Mouse (Mus musculus) forebrain, embryonic 15.5 days (tissue): Measurements from ENCODE around the gene Svop. TPM values are rescaled to one million over a fixed set of nuclear protein-coding genes. Genes with fewer than 3 reads are reported as not detected.

Experiments used
- ATAC-seq: fragments of 200-750 bp; cut with Nextera tagmentation; replicated peaks from 2 replicates; pipeline ENCODE4 v1.8.0; 2017; ENCODE audit warnings: mild to moderate bottlenecking, moderate TSS enrichment, moderate library complexity
- H3K27ac ChIP-seq: fragments of 300-500 bp; sonication (generic); replicated peaks from 2 replicates; pipeline ENCODE4 v1.5.1; 2015; ENCODE audit warnings: mild to moderate bottlenecking, inconsistent platforms
- H3K27me3 ChIP-seq: fragments of 300-500 bp; sonication (generic); 2 replicates; pipeline ENCODE4 v1.6.1; 2015; ENCODE audit warnings: inconsistent platforms
- H3K36me3 ChIP-seq: fragments of 300-500 bp; sonication (generic); 2 replicates; pipeline ENCODE4 v1.6.1; 2015; ENCODE audit warnings: mild to moderate bottlenecking, inconsistent platforms
- H3K4me1 ChIP-seq: fragments of 300-500 bp; sonication (generic); 2 replicates; pipeline ENCODE4 v1.6.1; 2015; ENCODE audit warnings: inconsistent platforms
- H3K4me2 ChIP-seq: fragments of 300-500 bp; sonication (generic); replicated peaks from 2 replicates; pipeline ENCODE4 v1.6.1; 2015; ENCODE audit warnings: mild to moderate bottlenecking, inconsistent platforms
- H3K4me3 ChIP-seq: fragments of 300-500 bp; sonication (generic); 2 replicates; pipeline ENCODE4 v1.5.1; 2015; ENCODE audit warnings: mild to moderate bottlenecking, inconsistent platforms
- H3K9ac ChIP-seq: fragments of 300-500 bp; sonication (generic); replicated peaks from 2 replicates; pipeline ENCODE4 v1.6.1; 2015; ENCODE audit warnings: mild to moderate bottlenecking, inconsistent platforms
- H3K9me3 ChIP-seq: fragments of 300-500 bp; sonication (generic); 2 replicates; pipeline ENCODE4 v1.6.1; 2016; ENCODE audit warnings: inconsistent platforms
- WGBS: fragments of 180-500 bp; shearing (Covaris S2); methylation state at CpG from one replicate; pipeline ENCODE4 v1.1.7; 2015; ENCODE audit warnings: mixed read lengths; 5-methylcytosine and 5-hydroxymethylcytosine counted together
- polyA plus RNA-seq: library from polyadenylated mRNA; unstranded; fragments of >200 nt; fragmentation: Nextera tagmentation; extraction: Ambion mirVana; gene quantifications from 2 replicates; pipeline ENCODE4 v1.2.1, GENCODE M21; 2015

Gene Svop
- 81.8 and 87.2 TPM in 2 replicates for polyA plus RNA-seq

- Histone ChIP-seq H3K4me2 (peak within 1 kb of the TSS; percentile 50), H3K36me3 (no peaks in the 10 kb centered on the region), H3K9me3 (no peaks in the 10 kb centered on the region), H3K27ac (peak within 1 kb of the TSS; percentile 90), H3K27me3 (no peaks in the 10 kb centered on the region), H3K9ac (peak within 1 kb of the TSS; percentile 85), H3K4me3 (peak within 1 kb of the TSS; percentile 68), H3K4me1 (peaks cover 22% of the 10 kb centered on the region)
- ATAC-seq = peak; percentile 90
- WGBS = 2% methylated on average over 38 of the region's 40 CpGs
These were observed at the start of gene Svop for GRCm38 (mm10) chr5:114091057-114091807. TSS of gene Svop (minus strand) at chr5:114091570.

GRCm38 (mm10) chr5:114139175-114139574, 47.8 kb upstream of the Svop start:
- Histone ChIP-seq H3K27ac (peak overlapping the region; percentile 80), H3K4me3 (no peak overlapping the region), H3K9me3 (no peaks in the 10 kb centered on the region), H3K36me3 (no peaks in the 10 kb centered on the region), H3K4me1 (peaks cover 23% of the 10 kb centered on the region), H3K4me2 (0 out of 2 replicates have a peak overlapping the region, but pooled peaks have one; percentile 12), H3K9ac (no peak overlapping the region), H3K27me3 (no peaks in the 10 kb centered on the region)
- 7% methylated on average over 9 of the region's 9 CpGs for WGBS
- peak; percentile 80 for ATAC-seq

GRCm38 (mm10) chr5:114138277-114139164, 47.2 kb upstream of the Svop start:
- WGBS = 57% methylated on average over 21 of the region's 21 CpGs
- Histone ChIP-seq H3K27ac (peak overlapping the region; percentile 80), H3K4me1 (peaks cover 23% of the 10 kb centered on the region), H3K4me2 (peak overlapping the region; percentile 12; the same call in 1 of the 2 replicates), H3K27me3 (no peaks in the 10 kb centered on the region), H3K9me3 (no peaks in the 10 kb centered on the region), H3K9ac (no peak overlapping the region), H3K36me3 (no peaks in the 10 kb centered on the region), H3K4me3 (no peak overlapping the region)
- ATAC-seq = peak; percentile 57; the same call in 1 of the 2 replicates

- H3K4me2 ChIP-seq = no peak overlapping the region
- no peak for ATAC-seq
- no peaks in the 10 kb centered on the region for H3K36me3 ChIP-seq
- no peak overlapping the region for H3K4me3 ChIP-seq
- 72% methylated on average over 15 of the region's 15 CpGs for WGBS
- H3K9me3 ChIP-seq = no peaks in the 10 kb centered on the region
- H3K4me1 ChIP-seq = peaks cover 23% of the 10 kb centered on the region
- H3K9ac ChIP-seq = no peak overlapping the region
- H3K27me3 ChIP-seq = no peaks in the 10 kb centered on the region
- peak overlapping the region; percentile 80; the same call in 1 of the 2 replicates for H3K27ac ChIP-seq
These were observed 46.3 kb upstream of the Svop start for GRCm38 (mm10) chr5:114137481-114138276.

- WGBS = 89% methylated on average over 10 of the region's 10 CpGs
- Histone ChIP-seq H3K9me3 (no peaks in the 10 kb centered on the region), H3K36me3 (no peaks in the 10 kb centered on the region), H3K4me1 (peaks cover 35% of the 10 kb centered on the region), H3K27ac (no peak overlapping the region), H3K9ac (no peak overlapping the region), H3K27me3 (no peaks in the 10 kb centered on the region), H3K4me3 (no peak overlapping the region), H3K4me2 (no peak overlapping the region)
- no peak for ATAC-seq
These were observed 44.1 kb upstream of the Svop start for GRCm38 (mm10) chr5:114135516-114135915.

- no peak for ATAC-seq
- Histone ChIP-seq H3K36me3 (no peaks in the 10 kb centered on the region), H3K4me1 (peaks cover 28% of the 10 kb centered on the region), H3K9ac (no peak overlapping the region), H3K9me3 (no peaks in the 10 kb centered on the region), H3K4me2 (no peak overlapping the region), H3K4me3 (no peak overlapping the region), H3K27ac (no peak overlapping the region), H3K27me3 (no peaks in the 10 kb centered on the region)
- 71% methylated on average over 6 of the region's 6 CpGs for WGBS
These were observed 42.7 kb upstream of the Svop start for GRCm38 (mm10) chr5:114134091-114134534.

- H3K9me3 ChIP-seq = no peaks in the 10 kb centered on the region
- WGBS = 92% methylated on average over 6 of the region's 6 CpGs
- H3K36me3 ChIP-seq = no peaks in the 10 kb centered on the region
- no peak overlapping the region for H3K27ac ChIP-seq
- H3K4me2 ChIP-seq = no peak overlapping the region
- peaks cover 16% of the 10 kb centered on the region for H3K4me1 ChIP-seq
- no peak overlapping the region for H3K4me3 ChIP-seq
- no peak overlapping the region for H3K9ac ChIP-seq
- H3K27me3 ChIP-seq = no peaks in the 10 kb centered on the region
- ATAC-seq = no peak
These were observed 41.5 kb upstream of the Svop start for GRCm38 (mm10) chr5:114132841-114133240.

- H3K9ac ChIP-seq = peak overlapping the region; percentile 57
- H3K27me3 ChIP-seq = no peaks in the 10 kb centered on the region
- WGBS = under 1% methylated on average over 15 of the region's 15 CpGs
- peak overlapping the region; percentile 84 for H3K4me3 ChIP-seq
- H3K9me3 ChIP-seq = no peaks in the 10 kb centered on the region
- no peak for ATAC-seq
- H3K36me3 ChIP-seq = no peaks in the 10 kb centered on the region
- peak overlapping the region; percentile 53 for H3K27ac ChIP-seq
- H3K4me1 ChIP-seq = peaks cover 24% of the 10 kb centered on the region
- peak overlapping the region; percentile 98 for H3K4me2 ChIP-seq
These were observed 40.1 kb upstream of the Svop start for GRCm38 (mm10) chr5:114131521-114131840.

- under 1% methylated on average over 87 of the region's 87 CpGs for WGBS
- Histone ChIP-seq H3K9me3 (no peaks in the 10 kb centered on the region), H3K9ac (peak overlapping the region; percentile 57), H3K4me3 (peak overlapping the region; percentile 84), H3K27ac (peak overlapping the region; percentile 53), H3K4me1 (peaks cover 24% of the 10 kb centered on the region), H3K4me2 (peak overlapping the region; percentile 98), H3K36me3 (no peaks in the 10 kb centered on the region), H3K27me3 (no peaks in the 10 kb centered on the region)
- peak; percentile 99 for ATAC-seq
These were observed 39.5 kb upstream of the Svop start for GRCm38 (mm10) chr5:114130698-114131520.

GRCm38 (mm10) chr5:114130211-114130605, 38.8 kb upstream of the Svop start, which contains the start of gene Ung:
TSS of gene Ung (plus strand) at chr5:114130386.
- peak; percentile 41 for ATAC-seq
- no peaks in the 10 kb centered on the region for H3K9me3 ChIP-seq
- H3K9ac ChIP-seq = peak within 1 kb of the TSS; percentile 57
- H3K4me1 ChIP-seq = peaks cover 24% of the 10 kb centered on the region
- WGBS = under 1% methylated on average over 29 of the region's 29 CpGs
- peak within 1 kb of the TSS; percentile 98 for H3K4me2 ChIP-seq
- no peaks in the 10 kb centered on the region for H3K27me3 ChIP-seq
- H3K27ac ChIP-seq = peak within 1 kb of the TSS; percentile 53
- 0 out of 2 replicates have a peak, but pooled peaks cover 2% of the 10 kb centered on the region for H3K36me3 ChIP-seq
- H3K4me3 ChIP-seq = peak within 1 kb of the TSS; percentile 84
